Mouse (Mus musculus): ENCODE data around the gene Usp24. TPM values are rescaled to one million over a fixed set of nuclear protein-coding genes. Genes with fewer than 3 reads are reported as not detected.

Usp24 gene
- 100 to 1,000 TPM in 1 of 2 experiments, 10 to 100 TPM in 1; 94.3 to 102 TPM for total RNA-seq (2023)

DNA sequence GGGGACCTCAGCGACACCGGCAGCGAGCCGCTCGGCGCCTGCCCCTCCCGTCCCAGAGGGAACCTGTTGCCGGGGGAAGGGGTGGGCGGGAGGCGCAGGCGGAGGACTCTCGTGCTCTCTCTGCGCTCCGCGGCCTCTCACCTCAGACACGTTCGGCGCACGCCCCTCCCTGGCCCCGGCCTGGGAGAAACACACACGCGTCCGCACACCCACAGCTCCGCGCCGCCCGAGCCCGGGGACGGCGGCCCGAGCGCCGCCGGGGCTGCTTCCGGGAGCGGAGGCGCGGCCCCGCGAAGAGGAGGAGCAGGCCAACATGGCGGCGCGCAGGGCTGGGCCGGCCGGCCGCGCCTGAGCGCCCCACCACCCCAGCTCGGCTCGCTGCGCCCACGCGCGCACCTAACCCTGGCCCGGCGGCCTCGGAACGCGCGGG, at the start of gene Usp24:
Gene Usp24 (plus strand): TSS at position 293 of the 430 bp plus-strand sequence.

Other genes starting within 250 kb of the Usp24 start
- gene Pcsk9, start 148.1 kb downstream of the Usp24 start, total RNA-seq (2023): not detected
- not detected for gene Bsnd, start 176.1 kb downstream of the Usp24 start, total RNA-seq (2023)
- 10 to 100 TPM; 21.4 to 22.3 TPM for gene Dhcr24, start 244.8 kb downstream of the Usp24 start, total RNA-seq (2023)

Measured in T-cell, adult 66 days (primary cell).